Mouse (Mus musculus) heart, embryonic 12.5 days (tissue): ENCODE results near the gene Slc27a2. TPM values are rescaled to one million over a fixed set of nuclear protein-coding genes. Genes with fewer than 3 reads are reported as not detected.

Experiments
- ATAC-seq: fragments of 200-750 bp; cut with Nextera tagmentation; 2 replicates; pipeline ENCODE4 v1.8.0; 2017; ENCODE audit warnings: moderate TSS enrichment, moderate library complexity; ENCODE audit not compliant: insufficient number of reproducible peaks, low FRiP score
- H3K27ac ChIP-seq: fragments of 300-500 bp; sonication (generic); 2 replicates; pipeline ENCODE4 v1.5.1; 2016; ENCODE audit warnings: mild to moderate bottlenecking, moderate library complexity; ENCODE audit not compliant: poor library complexity, severe bottlenecking
- H3K27me3 ChIP-seq: fragments of 300-500 bp; sonication (generic); replicated peaks from 2 replicates; pipeline ENCODE4 v1.6.1; 2016; ENCODE audit warnings: mild to moderate bottlenecking, moderate library complexity
- H3K36me3 ChIP-seq: fragments of 300-500 bp; sonication (generic); 2 replicates; pipeline ENCODE4 v1.6.1; 2016; ENCODE audit warnings: mild to moderate bottlenecking, moderate library complexity
- H3K4me1 ChIP-seq: fragments of 300-500 bp; sonication (generic); replicated peaks from 2 replicates; pipeline ENCODE4 v1.6.1; 2016; ENCODE audit warnings: mild to moderate bottlenecking
- H3K4me2 ChIP-seq: fragments of 300-500 bp; sonication (generic); 2 replicates; pipeline ENCODE4 v1.6.1; 2016; ENCODE audit warnings: mild to moderate bottlenecking, moderate library complexity
- H3K4me3 ChIP-seq: fragments of 300-500 bp; sonication (generic); 2 replicates; pipeline ENCODE4 v1.5.1; 2016; ENCODE audit warnings: mild to moderate bottlenecking
- H3K9ac ChIP-seq: fragments of 300-500 bp; sonication (generic); 2 replicates; pipeline ENCODE4 v1.6.1; 2016; ENCODE audit warnings: mild to moderate bottlenecking, moderate library complexity
- H3K9me3 ChIP-seq: fragments of 300-500 bp; sonication (generic); replicated peaks from 2 replicates; pipeline ENCODE4 v1.6.1; 2016; ENCODE audit warnings: mild to moderate bottlenecking, moderate library complexity
- WGBS: fragments of 180-500 bp; shearing (Covaris S2); methylation state at CpG from one replicate; pipeline ENCODE4 v1.1.7; 2016; 5-methylcytosine and 5-hydroxymethylcytosine counted together
- polyA plus RNA-seq: library from polyadenylated mRNA; unstranded; fragments of >200 nt; fragmentation: Nextera tagmentation; extraction: Ambion mirVana; gene quantifications from 2 replicates; pipeline ENCODE4 v1.2.1, GENCODE M21; 2016

Gene Slc27a2
- polyA plus RNA-seq, 1 experiment from 2014 or later: 0.86 TPM

DNA sequence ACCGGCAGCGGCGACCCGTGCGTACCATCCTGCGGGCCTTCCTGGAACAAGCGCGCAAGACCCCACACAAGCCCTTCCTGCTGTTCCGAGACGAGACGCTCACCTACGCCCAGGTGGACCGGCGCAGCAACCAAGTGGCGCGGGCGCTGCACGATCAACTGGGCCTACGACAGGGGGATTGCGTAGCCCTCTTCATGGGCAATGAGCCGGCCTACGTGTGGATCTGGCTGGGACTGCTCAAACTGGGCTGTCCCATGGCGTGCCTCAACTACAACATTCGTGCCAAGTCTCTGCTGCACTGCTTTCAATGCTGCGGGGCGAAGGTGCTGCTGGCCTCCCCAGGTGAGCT lies 1.1 kb downstream of the Slc27a2 start:
- Histone ChIP-seq H3K9ac (peak overlapping the region; percentile 73), H3K9me3 (no peaks in the 10 kb centered on the region), H3K4me3 (peak overlapping the region; percentile 68), H3K4me2 (peak overlapping the region; percentile 100), H3K36me3 (no peaks in the 10 kb centered on the region), H3K27me3 (peaks cover 70% of the 10 kb centered on the region), H3K27ac (no peak overlapping the region), H3K4me1 (peaks cover 13% of the 10 kb centered on the region)
- WGBS: 3% methylated on average over 26 of the region's 26 CpGs
- ATAC-seq: no peak

GRCm38 (mm10) chr2:126555533-126555932 lies 3.3 kb downstream of the Slc27a2 start:
- H3K4me3 ChIP-seq: no peak overlapping the region
- H3K4me2 ChIP-seq: no peak overlapping the region
- no peak overlapping the region for H3K27ac ChIP-seq
- no peak overlapping the region for H3K9ac ChIP-seq
- no peak for ATAC-seq
- H3K36me3 ChIP-seq: no peaks in the 10 kb centered on the region
- no peaks in the 10 kb centered on the region for H3K9me3 ChIP-seq
- peaks cover 62% of the 10 kb centered on the region for H3K27me3 ChIP-seq
- H3K4me1 ChIP-seq: peaks cover 13% of the 10 kb centered on the region
- 82% methylated on average over 5 of the region's 5 CpGs for WGBS

DNA sequence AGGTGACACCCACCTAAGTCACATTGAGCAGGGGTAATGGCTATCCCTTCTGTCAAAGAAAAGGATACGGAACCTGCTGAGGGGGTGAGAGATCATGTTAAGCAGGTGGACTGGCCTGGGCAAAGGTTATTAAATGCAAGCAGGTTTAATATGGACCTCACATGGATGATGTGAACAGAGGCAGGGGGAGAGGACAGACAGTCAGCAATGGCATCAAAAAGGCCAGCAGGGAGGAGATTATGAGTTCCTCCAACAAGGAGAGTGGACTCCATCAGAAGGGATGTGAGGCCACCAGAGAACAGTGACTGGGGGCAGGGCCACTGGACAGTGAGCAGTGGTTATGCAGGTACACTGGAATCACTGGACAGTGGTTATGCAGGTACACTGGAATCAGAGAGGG lies 7.9 kb downstream of the Slc27a2 start:
- H3K27me3 ChIP-seq: peaks cover 21% of the 10 kb centered on the region
- H3K9me3 ChIP-seq: no peaks in the 10 kb centered on the region
- H3K36me3 ChIP-seq: no peaks in the 10 kb centered on the region
- H3K27ac ChIP-seq: no peak overlapping the region
- peaks cover 4% of the 10 kb centered on the region for H3K4me1 ChIP-seq
- no peak overlapping the region for H3K4me2 ChIP-seq
- ATAC-seq: no peak
- no peak overlapping the region for H3K4me3 ChIP-seq
- no peak overlapping the region for H3K9ac ChIP-seq
- 95% methylated on average over 1 of the region's 1 CpGs for WGBS

- WGBS: 62% methylated on average over 17 of the region's 17 CpGs
- no peaks in the 10 kb centered on the region for H3K9me3 ChIP-seq
- H3K27ac ChIP-seq: no peak overlapping the region
- no peak overlapping the region for H3K9ac ChIP-seq
- H3K4me3 ChIP-seq: no peak overlapping the region
- H3K27me3 ChIP-seq: peaks cover 7% of the 10 kb centered on the region
- H3K4me1 ChIP-seq: peaks cover 4% of the 10 kb centered on the region
- H3K4me2 ChIP-seq: no peak overlapping the region; the same call in 1 of the 2 replicates
- H3K36me3 ChIP-seq: no peaks in the 10 kb centered on the region
- peak; percentile 64; the same call in 1 of the 2 replicates for ATAC-seq
These were observed 11.4 kb downstream of the Slc27a2 start for GRCm38 (mm10) chr2:126563411-126564105.

DNA sequence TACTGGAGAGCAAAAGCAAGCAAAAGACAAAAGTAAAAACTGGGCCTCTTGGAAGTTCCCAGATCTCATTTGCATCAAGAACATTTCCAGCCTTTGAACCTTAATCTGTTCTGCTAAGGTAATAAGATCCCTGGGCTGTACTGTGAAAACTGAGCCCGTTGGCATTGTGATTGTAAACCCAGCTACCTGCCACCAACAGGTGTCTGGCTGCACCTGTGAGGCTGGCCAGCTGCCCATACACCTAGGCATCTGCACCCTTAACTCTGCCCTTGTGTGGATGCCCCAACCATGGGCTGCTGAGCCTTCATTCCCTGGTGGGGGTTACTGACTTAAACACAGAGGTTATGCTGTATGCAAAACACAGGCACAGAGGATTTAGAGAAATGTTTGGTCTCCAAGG lies 20.0 kb downstream of the Slc27a2 start:
- Histone ChIP-seq H3K4me3 (no peak overlapping the region), H3K4me2 (no peak overlapping the region), H3K27me3 (no peaks in the 10 kb centered on the region), H3K36me3 (no peaks in the 10 kb centered on the region), H3K4me1 (no peaks in the 10 kb centered on the region), H3K27ac (no peak overlapping the region), H3K9me3 (0 out of 2 replicates have a peak, but pooled peaks cover 8% of the 10 kb centered on the region), H3K9ac (no peak overlapping the region)
- ATAC-seq: no peak
- 74% methylated on average over 1 of the region's 1 CpGs for WGBS

DNA sequence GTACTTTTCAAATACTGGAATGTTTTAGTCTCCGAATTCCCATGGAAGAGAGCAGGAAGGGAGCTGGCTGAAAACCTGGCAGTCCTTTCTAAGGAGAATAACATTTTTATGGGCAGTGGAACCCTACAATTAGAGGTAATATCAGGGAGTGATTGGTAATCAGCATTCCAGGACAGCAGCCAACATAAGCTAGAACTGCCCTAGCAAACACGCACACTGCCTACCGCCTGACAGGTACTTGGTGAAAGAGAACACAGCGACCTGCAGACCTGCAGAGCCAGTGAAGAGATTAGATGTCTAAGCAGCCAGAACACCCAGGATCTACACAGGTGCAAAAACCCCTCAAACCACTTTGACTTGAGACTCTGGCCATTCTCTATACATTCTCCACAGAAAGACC lies 20.5 kb downstream of the Slc27a2 start:
- Histone ChIP-seq H3K36me3 (no peaks in the 10 kb centered on the region), H3K9ac (no peak overlapping the region), H3K27me3 (no peaks in the 10 kb centered on the region), H3K4me1 (no peaks in the 10 kb centered on the region), H3K4me2 (no peak overlapping the region), H3K9me3 (0 out of 2 replicates have a peak, but pooled peaks cover 8% of the 10 kb centered on the region), H3K27ac (no peak overlapping the region), H3K4me3 (no peak overlapping the region)
- no peak for ATAC-seq
- WGBS: 67% methylated on average over 4 of the region's 4 CpGs

DNA sequence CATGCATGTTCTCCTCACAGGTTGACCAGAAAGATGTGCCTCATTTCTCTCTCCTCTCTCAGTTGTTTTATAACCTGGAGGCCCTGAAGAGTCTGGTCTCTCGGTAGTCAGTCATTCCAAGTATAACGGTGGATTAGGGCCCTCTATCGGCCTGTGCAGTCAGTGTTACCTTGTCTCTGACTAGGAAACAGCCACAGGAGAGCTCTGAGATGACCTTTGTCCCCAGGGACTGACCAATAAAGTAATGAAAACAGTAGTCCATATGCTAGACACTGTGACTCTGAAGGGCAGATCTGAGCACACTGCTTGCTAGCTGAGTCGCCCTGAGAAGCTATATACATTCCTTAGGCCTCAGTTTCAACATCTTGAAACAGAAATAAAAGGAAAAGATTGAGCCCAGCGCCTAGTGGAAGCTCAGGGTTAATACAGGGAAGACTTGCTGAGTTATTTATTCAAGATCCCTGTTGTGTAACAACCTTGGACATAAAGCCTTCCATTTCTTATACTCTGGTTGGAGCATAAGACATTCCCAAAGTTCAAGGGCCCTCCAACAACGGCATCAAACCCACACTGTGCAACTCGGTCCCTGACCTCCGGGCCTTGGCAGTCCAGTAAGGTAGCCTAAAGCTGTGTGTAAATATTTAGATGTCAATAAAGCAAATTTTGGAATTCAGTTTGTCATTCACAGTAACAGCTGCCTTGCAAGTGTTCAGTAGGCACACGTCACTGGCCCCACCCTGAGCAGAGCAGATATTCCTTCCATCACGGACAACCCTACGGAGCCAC lies 23.4 kb downstream of the Slc27a2 start:
- H3K27ac ChIP-seq: no peak overlapping the region
- H3K4me3 ChIP-seq: no peak overlapping the region
- ATAC-seq: no peak
- 73% methylated on average over 11 of the region's 11 CpGs for WGBS
- H3K9me3 ChIP-seq: peaks cover 2% of the 10 kb centered on the region; the same call in 1 of the 2 replicates
- H3K4me2 ChIP-seq: no peak overlapping the region
- H3K36me3 ChIP-seq: no peaks in the 10 kb centered on the region
- no peaks in the 10 kb centered on the region for H3K4me1 ChIP-seq
- H3K9ac ChIP-seq: no peak overlapping the region
- no peaks in the 10 kb centered on the region for H3K27me3 ChIP-seq

GRCm38 (mm10) chr2:126577362-126577761 lies 25.2 kb downstream of the Slc27a2 start:
- Histone ChIP-seq H3K36me3 (no peaks in the 10 kb centered on the region), H3K4me1 (no peaks in the 10 kb centered on the region), H3K4me3 (no peak overlapping the region), H3K27ac (no peak overlapping the region), H3K9ac (no peak overlapping the region), H3K27me3 (no peaks in the 10 kb centered on the region), H3K9me3 (no peaks in the 10 kb centered on the region; the same call in 1 of the 2 replicates), H3K4me2 (no peak overlapping the region)
- no peak for ATAC-seq
- WGBS: 83% methylated on average over 5 of the region's 5 CpGs

- Histone ChIP-seq H3K4me1 (no peaks in the 10 kb centered on the region), H3K9ac (no peak overlapping the region), H3K4me2 (no peak overlapping the region), H3K9me3 (no peaks in the 10 kb centered on the region; the same call in 1 of the 2 replicates), H3K36me3 (no peaks in the 10 kb centered on the region), H3K27ac (no peak overlapping the region), H3K4me3 (no peak overlapping the region), H3K27me3 (no peaks in the 10 kb centered on the region)
- WGBS: 93% methylated on average over 1 of the region's 1 CpGs
- no peak for ATAC-seq
These were observed 27.1 kb downstream of the Slc27a2 start for GRCm38 (mm10) chr2:126579282-126579681.

- H3K36me3 ChIP-seq: no peaks in the 10 kb centered on the region
- no peak overlapping the region for H3K4me2 ChIP-seq
- H3K4me3 ChIP-seq: no peak overlapping the region
- H3K4me1 ChIP-seq: no peaks in the 10 kb centered on the region
- H3K27ac ChIP-seq: no peak overlapping the region
- no peak overlapping the region for H3K9ac ChIP-seq
- 64% methylated on average over 6 of the region's 6 CpGs for WGBS
- no peaks in the 10 kb centered on the region for H3K27me3 ChIP-seq
- no peak for ATAC-seq
- H3K9me3 ChIP-seq: no peaks in the 10 kb centered on the region; the same call in 1 of the 2 replicates
These were observed 31.8 kb downstream of the Slc27a2 start for GRCm38 (mm10) chr2:126583960-126584359.

- H3K27me3 ChIP-seq: no peaks in the 10 kb centered on the region
- no peak overlapping the region for H3K27ac ChIP-seq
- H3K36me3 ChIP-seq: no peaks in the 10 kb centered on the region
- 76% methylated on average over 8 of the region's 8 CpGs for WGBS
- ATAC-seq: no peak
- H3K4me1 ChIP-seq: no peaks in the 10 kb centered on the region
- H3K4me2 ChIP-seq: no peak overlapping the region
- H3K9ac ChIP-seq: no peak overlapping the region
- H3K4me3 ChIP-seq: no peak overlapping the region
- H3K9me3 ChIP-seq: no peaks in the 10 kb centered on the region; the same call in 1 of the 2 replicates
These were observed 32.6 kb downstream of the Slc27a2 start for GRCm38 (mm10) chr2:126584621-126585369.
